Mouse (Mus musculus) retina, postnatal 7 days (tissue): ENCODE results near the gene Sox21.

ENCODE experiments used
- DNase-seq: peaks from one replicate; pipeline ENCODE4 v3.0.0-alpha.2; 2012; ENCODE audit warnings: low read depth, low spot score

Gene Sox21

DNA sequence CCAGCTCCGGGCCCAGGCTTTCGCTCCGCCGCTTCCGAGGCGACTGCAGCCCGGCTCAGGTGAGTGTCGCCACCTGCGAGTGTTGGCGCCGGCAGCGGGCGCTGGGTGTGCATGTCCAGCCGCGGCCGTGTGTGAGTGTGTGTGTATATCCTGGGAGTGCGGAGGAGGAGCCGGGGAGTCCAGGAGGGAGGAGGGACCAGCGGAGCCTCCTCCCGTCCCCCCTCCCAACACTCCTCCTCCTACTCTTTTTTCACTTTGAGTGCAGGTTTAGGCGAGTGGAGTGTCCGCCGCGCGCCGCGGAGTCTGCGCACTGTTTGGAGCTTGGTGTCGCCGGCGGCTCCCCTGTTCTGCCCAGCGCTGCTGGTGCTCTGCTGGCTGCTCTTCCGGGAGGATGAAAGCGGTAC, at the start of gene Sox21:
TSS of gene Sox21 (minus strand) at position 145 of the 404 bp plus-strand sequence.
- DNase-seq, result no peak

- DNase-seq, result no peak
Measured at GRCm38 (mm10) chr14:118286096-118286495, 49.3 kb upstream of the Sox21 start.

- DNase-seq, result no peak
Measured at GRCm38 (mm10) chr14:118282917-118283316, 46.1 kb upstream of the Sox21 start.

DNA sequence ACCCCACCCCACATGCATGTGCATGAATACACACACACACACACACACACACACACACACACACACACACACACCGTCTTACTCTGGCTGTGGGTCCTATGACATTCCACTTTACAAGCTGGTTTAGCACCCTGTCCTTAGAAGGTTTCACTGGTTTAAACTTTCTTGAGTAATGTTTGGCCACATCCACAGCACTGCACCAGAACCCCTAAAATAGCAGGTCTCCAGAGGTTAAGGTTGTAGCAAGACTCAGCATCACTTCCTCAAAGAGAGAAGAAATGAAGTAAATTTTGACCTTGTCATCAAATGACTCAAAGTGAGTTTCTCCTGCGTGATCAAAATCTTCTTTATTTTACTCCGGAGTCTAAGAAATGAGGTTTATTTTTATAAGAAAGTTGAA, 45.4 kb upstream of the Sox21 start:
- no peak for DNase-seq

- no peak for DNase-seq
Measured at GRCm38 (mm10) chr14:118277704-118278498, 41.1 kb upstream of the Sox21 start.

GRCm38 (mm10) chr14:118272594-118273555, 36.0 kb upstream of the Sox21 start:
- DNase-seq, result no peak

DNA sequence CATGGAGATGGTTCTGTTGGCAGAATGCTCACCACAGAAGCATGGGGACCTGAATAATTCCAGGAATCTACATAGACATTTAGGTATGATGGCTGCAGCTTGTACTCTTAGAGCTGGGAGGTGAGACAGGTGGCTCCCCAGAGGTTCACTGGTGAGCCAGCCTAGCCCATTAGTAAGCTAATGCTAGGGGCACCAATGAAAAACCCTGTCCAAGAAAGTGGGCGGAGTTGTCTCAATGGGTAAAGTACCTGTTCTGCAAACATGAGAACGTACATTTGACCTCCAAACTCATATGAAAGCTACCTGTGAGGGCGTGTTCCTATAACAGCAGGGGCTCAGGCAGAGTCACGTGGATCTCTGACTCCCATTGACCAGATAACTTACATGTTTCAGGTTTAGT, 32.0 kb upstream of the Sox21 start:
- no peak for DNase-seq

- DNase-seq, result no peak
Measured at GRCm38 (mm10) chr14:118266660-118267059, 29.8 kb upstream of the Sox21 start, which contains the start of gene Gm9376. Gm9376 (plus strand) TSS chr14:118266960.

DNA sequence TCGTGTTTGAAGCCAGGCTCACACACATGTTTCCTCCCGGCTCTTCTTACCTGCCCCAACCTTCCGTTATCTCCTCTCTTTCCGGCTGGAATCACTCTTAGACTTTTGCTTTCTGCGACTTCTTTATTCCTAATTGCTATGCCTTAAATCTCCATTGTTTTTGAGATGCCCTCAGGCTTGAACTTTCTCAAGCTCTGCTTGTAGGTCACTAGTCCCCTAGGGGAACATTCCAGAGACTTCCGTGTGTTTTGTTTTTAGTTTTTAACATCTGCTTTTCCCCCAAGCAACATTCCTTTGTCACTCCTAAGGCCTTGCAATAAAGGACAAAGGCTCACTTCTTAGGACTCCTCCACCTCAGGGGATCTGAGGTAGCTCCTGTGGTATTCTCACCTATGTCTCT, 16.6 kb upstream of the Sox21 start:
- no peak for DNase-seq

DNA sequence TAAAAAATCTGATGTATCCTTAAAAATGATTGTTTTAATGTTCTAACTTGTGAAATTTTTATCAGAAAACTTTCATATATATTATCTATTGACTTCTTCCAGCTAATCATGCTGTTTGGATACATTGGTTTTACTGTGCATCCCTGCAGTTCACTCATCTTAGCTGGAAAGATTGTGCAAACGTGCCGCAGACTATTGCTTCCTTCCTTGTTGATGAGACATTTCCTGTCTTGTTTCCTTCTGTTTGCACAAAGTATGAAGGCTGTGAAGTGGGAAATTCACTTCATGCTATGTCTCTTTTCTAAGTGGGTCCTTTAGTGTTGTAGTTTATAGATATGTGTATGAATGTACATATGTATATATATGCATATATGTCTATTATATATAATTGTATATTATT, 4.6 kb upstream of the Sox21 start:
- DNase-seq, result no peak

DNA sequence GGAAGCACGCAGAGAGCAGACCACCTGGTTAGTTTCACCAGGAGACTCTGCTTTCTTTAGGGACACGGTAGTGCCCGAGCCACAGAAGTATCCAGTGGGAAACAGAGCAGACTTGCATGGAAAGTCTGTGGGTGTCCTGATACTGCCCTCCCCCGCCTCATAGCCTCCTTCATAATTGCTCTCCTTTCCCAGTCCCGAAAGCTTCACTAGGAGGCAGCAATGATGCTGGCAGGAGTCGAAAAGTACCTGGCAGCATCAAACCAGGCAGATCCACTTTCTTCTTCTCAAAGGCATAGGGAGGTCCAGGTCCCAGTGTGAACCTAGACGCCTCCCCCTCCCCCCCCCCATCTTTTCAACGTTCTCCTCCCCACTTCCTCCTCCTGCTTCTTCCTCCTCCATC, 2.5 kb upstream of the Sox21 start:
- DNase-seq, result no peak

GRCm38 (mm10) chr14:118237786-118238185, 956 bp upstream of the Sox21 start:
- no peak for DNase-seq

GRCm38 (mm10) chr14:118235973-118236885, 601 bp downstream of the Sox21 start:
- DNase-seq, result no peak

DNA sequence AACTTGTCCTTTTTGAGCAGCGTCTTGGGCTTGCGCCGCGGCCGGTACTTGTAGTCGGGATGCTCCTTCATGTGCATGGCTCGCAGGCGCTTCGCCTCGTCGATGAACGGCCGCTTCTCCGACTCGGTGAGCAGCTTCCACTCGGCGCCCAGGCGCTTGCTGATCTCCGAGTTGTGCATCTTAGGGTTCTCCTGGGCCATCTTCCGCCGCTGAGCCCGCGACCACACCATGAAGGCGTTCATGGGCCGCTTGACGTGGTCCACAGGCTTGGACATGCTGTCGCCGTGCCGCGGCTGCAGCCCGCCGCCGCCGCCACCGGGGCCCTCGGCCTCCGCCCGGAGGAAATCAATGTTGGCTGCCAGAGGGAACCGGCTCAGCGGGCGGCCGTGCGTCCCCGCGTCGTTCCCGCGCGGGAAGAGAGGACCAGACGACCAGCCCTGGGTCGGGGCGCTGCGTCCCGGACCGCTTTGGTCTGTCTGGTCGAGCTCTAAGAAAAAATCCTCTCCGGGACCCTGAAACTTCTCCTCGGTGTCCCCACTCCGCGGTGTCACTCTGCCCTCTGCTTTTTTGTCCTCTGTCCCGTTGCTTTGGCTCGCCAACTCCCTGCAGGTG, 1.4 kb downstream of the Sox21 start:
- DNase-seq, result no peak

DNA sequence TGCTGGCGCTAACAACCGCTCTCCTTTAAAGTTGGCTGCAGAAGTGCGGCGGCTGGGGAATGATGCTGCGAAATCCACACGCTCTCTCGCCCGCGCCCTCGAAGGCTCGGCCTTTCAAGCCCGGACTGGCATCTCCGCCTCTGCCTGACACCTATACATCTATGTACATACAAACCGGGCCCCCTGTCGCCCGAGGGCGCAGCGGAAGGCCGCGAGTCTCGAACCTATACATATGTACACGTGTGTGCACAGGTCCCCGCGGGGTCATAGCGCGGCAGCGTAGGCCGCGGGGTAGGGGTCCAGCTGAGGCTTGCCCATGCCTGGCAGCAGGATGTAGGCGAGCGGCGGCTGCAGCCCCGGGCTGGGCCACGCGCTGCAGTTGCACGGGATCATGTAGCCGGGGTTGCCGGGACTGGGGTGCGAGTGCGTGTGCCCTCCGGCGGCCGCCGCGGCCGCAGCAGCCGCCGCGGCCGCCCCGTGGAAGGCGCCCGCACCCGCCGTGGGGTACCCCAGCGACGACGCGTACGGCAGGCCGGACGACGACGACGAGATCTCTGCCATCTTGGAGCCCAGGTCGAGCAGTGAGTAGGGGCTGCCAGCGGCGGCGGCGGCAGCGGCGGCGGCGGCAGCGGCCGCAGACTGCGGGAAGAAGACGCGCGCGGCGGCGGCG, 2.2 kb downstream of the Sox21 start:
- no peak for DNase-seq

DNA sequence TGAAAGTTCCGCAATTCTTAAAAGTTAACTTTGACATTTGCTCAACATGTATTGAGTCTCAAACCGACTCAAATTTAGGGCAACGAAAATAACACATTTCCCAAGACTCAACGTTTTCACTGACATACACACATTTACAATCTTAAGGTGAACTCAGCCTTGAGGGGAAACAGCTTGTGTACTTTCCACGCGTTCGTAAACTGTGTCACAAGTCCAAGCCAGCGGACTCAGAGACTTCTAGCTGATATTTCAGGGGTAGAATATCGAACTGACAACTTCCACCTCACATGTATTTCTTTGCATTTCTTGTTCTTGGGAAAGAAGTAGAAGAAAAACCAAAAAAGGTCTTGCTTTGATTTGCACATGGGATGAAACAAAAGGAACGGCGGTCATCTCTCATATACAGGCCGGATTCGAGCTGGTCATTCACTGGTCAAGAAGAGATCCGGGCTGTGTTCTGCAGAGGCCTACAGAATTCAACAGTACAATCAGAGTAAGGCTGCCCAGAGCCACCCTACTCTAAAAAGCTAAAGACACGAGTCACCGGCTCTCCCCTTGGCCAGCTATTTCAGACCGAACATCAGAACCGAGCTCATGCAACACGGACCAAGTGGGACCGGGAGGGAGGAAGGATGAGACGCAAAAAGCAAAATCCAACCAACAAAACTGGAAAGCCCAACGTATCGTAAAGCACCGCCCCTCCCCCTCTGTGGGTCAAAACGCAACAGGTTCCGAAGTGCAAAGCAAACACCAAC, 2.9 kb downstream of the Sox21 start:
- DNase-seq, result no peak

GRCm38 (mm10) chr14:118232381-118232970, 4.4 kb downstream of the Sox21 start:
- no peak for DNase-seq

- DNase-seq, result no peak
Measured at GRCm38 (mm10) chr14:118226471-118227155, 10.2 kb downstream of the Sox21 start.

DNA sequence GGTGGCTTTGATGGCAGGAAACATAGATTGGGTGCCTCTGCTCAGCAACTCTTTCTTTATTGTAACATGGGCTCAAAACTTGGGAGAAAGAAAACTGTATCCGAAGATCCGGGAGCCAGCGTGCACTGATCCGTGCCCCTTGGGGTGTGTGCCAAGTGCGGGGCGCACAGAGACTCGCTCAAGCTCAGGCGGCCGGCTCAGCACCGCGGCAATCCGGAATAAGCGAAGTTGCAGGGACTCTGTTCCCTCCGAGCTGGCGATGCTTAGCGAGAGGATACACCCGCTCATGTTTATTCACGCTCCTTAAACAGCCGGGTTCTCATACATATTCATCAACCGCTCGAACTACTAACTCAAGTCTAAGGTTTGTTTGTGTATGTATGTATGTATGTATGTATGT, 10.9 kb downstream of the Sox21 start:
- DNase-seq, result no peak
